Comparison of ENCODE assay signal across 8 mouse cellular contexts in genomic region chr13:95961905-95962304, GRCm38 (mm10).
DNase-seq lines count a peak whose midpoint lies in the region; ATAC-seq and TF ChIP-seq lines count a peak whose summit lies in the region.

No protein-coding gene starts in this region.

- TF ChIP-seq EP300 in heart, postnatal 0 days (IDR thresholded peaks at IDR 0.05; ENCODE audit: low read depth): no peak

- H3K4me3 ChIP-seq in heart, postnatal 0 days (ENCODE audit: low read depth, low read length): peak overlapping the region; percentile 42
- H3K4me3 ChIP-seq in cortical plate, adult 2 months (ENCODE audit: insufficient read depth, low read length): peak overlapping the region; percentile 43; the same call in 1 of the 2 replicates
- peak overlapping the region; percentile 26; the same call in 1 of the 2 replicates for H3K4me3 ChIP-seq in hindbrain, embryonic 14.5 days (replicated peaks; ENCODE audit: low read length)
- peak overlapping the region; percentile 42; the same call in 1 of the 2 replicates for H3K4me3 ChIP-seq in midbrain, embryonic 13.5 days (replicated peaks)

- ATAC-seq in heart, postnatal 0 days (ENCODE audit: insufficient read depth, low read depth): no peak
- ATAC-seq in hindbrain, embryonic 14.5 days (ENCODE audit: low FRiP score): no peak
- ATAC-seq in midbrain, embryonic 13.5 days: peak; percentile 66

- no peaks in the 10 kb centered on the region for H3K36me3 ChIP-seq in heart, postnatal 0 days (replicated peaks; ENCODE audit: control insufficient read depth, insufficient read depth, low read length)
- no peaks in the 10 kb centered on the region for H3K36me3 ChIP-seq in hindbrain, embryonic 14.5 days (replicated peaks; ENCODE audit: control insufficient read depth, insufficient read depth)
- H3K36me3 ChIP-seq in midbrain, embryonic 13.5 days: no peaks in the 10 kb centered on the region

- H3K4me1 ChIP-seq in heart, postnatal 0 days (ENCODE audit: control insufficient read depth, insufficient read depth): peaks cover 3% of the 10 kb centered on the region; the same call in 1 of the 2 replicates
- peaks cover 6% of the 10 kb centered on the region; the same call in 1 of the 2 replicates for H3K4me1 ChIP-seq in cortical plate, adult 2 months (ENCODE audit: control insufficient read depth, insufficient read depth, low read length)
- H3K4me1 ChIP-seq in hindbrain, embryonic 14.5 days (replicated peaks; ENCODE audit: control insufficient read depth, insufficient read depth, low read length): peaks cover 29% of the 10 kb centered on the region
- peaks cover 57% of the 10 kb centered on the region for H3K4me1 ChIP-seq in midbrain, embryonic 13.5 days (replicated peaks)

- H3K27me3 ChIP-seq in heart, postnatal 0 days (ENCODE audit: control insufficient read depth, insufficient read depth, low read length): peaks cover 9% of the 10 kb centered on the region; the same call in 1 of the 2 replicates
- H3K27me3 ChIP-seq in hindbrain, embryonic 14.5 days (ENCODE audit: control insufficient read depth, insufficient read depth, low read length): no peaks in the 10 kb centered on the region
- 0 out of 2 replicates have a peak, but pooled peaks cover 2% of the 10 kb centered on the region for H3K27me3 ChIP-seq in midbrain, embryonic 13.5 days

- H3K4me2 ChIP-seq in heart, postnatal 0 days (ENCODE audit: low read depth, low read length): peak overlapping the region; percentile 72
- H3K4me2 ChIP-seq in hindbrain, embryonic 14.5 days (replicated peaks): peak overlapping the region; percentile 61
- H3K4me2 ChIP-seq in midbrain, embryonic 13.5 days (replicated peaks): peak overlapping the region; percentile 81

- H3K9ac ChIP-seq in heart, postnatal 0 days (replicated peaks; ENCODE audit: low read depth, low read length): no peak overlapping the region
- no peak overlapping the region; the same call in 1 of the 2 replicates for H3K9ac ChIP-seq in hindbrain, embryonic 14.5 days
- H3K9ac ChIP-seq in midbrain, embryonic 13.5 days (replicated peaks): no peak overlapping the region; the same call in 1 of the 2 replicates

- H3K27ac ChIP-seq in heart, postnatal 0 days (ENCODE audit: low read depth): no peak overlapping the region
- no peak overlapping the region for H3K27ac ChIP-seq in cortical plate, adult 2 months (ENCODE audit: insufficient read depth, low read length)
- H3K27ac ChIP-seq in hindbrain, embryonic 14.5 days: no peak overlapping the region
- no peak overlapping the region for H3K27ac ChIP-seq in midbrain, embryonic 13.5 days

- peak; percentile 26 for DNase-seq in heart, postnatal 0 days (ENCODE audit: low spot score)
- DNase-seq in heart, adult 18-20 months: no peak
- no peak for DNase-seq in hindbrain, embryonic 14.5 days (ENCODE audit: low spot score)
- DNase-seq in right cerebral cortex, postnatal 36 days (ENCODE audit: low spot score in 2 of 2): no peak
- DNase-seq in adrenal gland, adult 8-10 months: no peak
- DNase-seq in layer of hippocampus, adult 9-10 months (ENCODE audit: low spot score): no peak

- TF ChIP-seq CTCF in heart, postnatal 0 days (IDR thresholded peaks at IDR 0.05; ENCODE audit: low read depth): no peak
- no peak for TF ChIP-seq CTCF in cortical plate, adult 2 months (IDR thresholded peaks at IDR 0.05; ENCODE audit: extremely low read depth, insufficient read depth, low read length)

- WGBS in heart, postnatal 0 days: 20% methylated on average over 7 of the region's 7 CpGs
- WGBS in hindbrain, embryonic 14.5 days: 19% methylated on average over 7 of the region's 7 CpGs
- WGBS in midbrain, embryonic 13.5 days: 20% methylated on average over 7 of the region's 7 CpGs

- no peaks in the 10 kb centered on the region for H3K9me3 ChIP-seq in heart, postnatal 0 days (replicated peaks; ENCODE audit: control insufficient read depth, low read length)
- no peaks in the 10 kb centered on the region for H3K9me3 ChIP-seq in hindbrain, embryonic 14.5 days (ENCODE audit: control insufficient read depth, low read length)
- no peaks in the 10 kb centered on the region for H3K9me3 ChIP-seq in midbrain, embryonic 13.5 days

- no peak for TF ChIP-seq POLR2A in cortical plate, adult 2 months (IDR thresholded peaks at IDR 0.05; ENCODE audit: extremely low read depth, insufficient read depth, low read length)
